Mouse (Mus musculus): ENCODE measurements at regions not wholly inside any gene's neighbourhood (a gene's known extent, or its start where the extent isn't known, plus 50 kb on each side); places are given as distances from the start of the nearest gene placed in this dataset.

DNA sequence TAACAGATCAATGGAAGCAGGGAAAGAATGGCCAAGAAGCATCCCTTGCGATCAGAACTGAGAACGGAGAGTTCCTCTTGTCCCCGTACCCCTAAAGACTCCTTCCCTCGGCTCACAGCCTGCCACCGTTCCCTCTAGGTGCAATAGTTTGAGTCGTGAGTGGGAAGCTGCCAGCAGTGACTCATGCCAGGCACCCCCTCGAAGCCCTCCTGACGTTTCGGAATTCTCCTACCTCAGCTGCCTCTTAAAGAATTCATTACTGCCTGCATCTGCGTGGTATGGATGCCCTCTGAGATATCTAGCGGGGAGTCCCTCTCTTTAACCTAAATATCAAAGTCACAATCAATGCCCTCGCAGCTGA is 92.2 kb upstream of the Spon1 start:
- Histone ChIP-seq H3K27me3 (no peaks in the 10 kb centered on the region), H3K4me1 (peaks cover 11% of the 10 kb centered on the region), H3K4me2 (no peak overlapping the region), H3K9ac (no peak overlapping the region), H3K4me3 (replicated peaks) (no peak overlapping the region), H3K9me3 (no peaks in the 10 kb centered on the region), H3K27ac (no peak overlapping the region), H3K36me3 (replicated peaks) (no peaks in the 10 kb centered on the region)
- no peak for ATAC-seq (ENCODE audit: low FRiP score)
- 71% methylated on average over 12 of the region's 12 CpGs for WGBS

DNA sequence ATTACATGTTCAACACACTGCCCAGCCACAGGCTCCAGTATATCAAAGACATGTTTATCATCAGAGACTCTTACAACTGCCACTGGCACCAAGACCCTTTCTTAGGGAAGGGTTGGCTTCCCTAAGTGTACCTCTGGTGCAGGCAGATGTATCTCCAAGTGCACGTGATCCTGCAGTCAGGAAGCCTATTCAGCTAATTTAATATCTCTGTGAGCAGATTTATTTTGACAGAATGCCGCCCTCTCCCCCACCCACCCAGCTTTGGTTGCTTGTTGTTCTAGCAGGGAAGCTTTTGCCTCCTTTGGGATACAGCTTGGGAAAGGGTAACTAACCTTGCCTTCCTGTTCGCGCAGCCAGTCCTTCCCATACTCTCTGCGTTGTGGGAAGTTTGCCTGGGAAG is 83.5 kb upstream of the Spon1 start:
- Histone ChIP-seq H3K4me1 (no peaks in the 10 kb centered on the region), H3K4me3 (replicated peaks) (no peak overlapping the region), H3K9ac (no peak overlapping the region), H3K36me3 (replicated peaks) (no peaks in the 10 kb centered on the region), H3K27ac (no peak overlapping the region), H3K9me3 (no peaks in the 10 kb centered on the region), H3K27me3 (no peaks in the 10 kb centered on the region), H3K4me2 (no peak overlapping the region)
- WGBS = 88% methylated on average over 5 of the region's 5 CpGs
- ATAC-seq (ENCODE audit: low FRiP score) = no peak

DNA sequence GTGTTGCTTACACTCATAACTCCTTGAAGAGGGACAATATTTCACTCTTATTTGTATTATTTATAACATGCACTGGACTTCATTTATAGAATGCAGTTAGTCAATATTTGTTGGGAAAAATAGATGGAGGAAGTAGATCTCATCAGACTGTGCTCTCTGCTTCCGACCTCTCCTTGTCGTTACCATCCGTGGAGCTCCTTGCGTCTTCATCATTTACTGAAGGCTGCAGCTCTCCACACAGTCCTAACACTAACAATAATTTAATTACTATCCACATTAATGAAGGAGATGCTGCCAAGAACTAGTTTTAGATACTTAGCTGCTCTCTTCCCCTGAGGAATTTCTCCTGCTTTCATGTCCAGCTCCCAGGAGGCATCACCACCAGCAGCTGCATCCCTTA is 80.4 kb upstream of the Spon1 start:
- ATAC-seq (ENCODE audit: low FRiP score) = no peak
- no peak overlapping the region for H3K4me2 ChIP-seq
- H3K9me3 ChIP-seq = no peaks in the 10 kb centered on the region
- H3K27ac ChIP-seq = no peak overlapping the region
- H3K27me3 ChIP-seq = no peaks in the 10 kb centered on the region
- H3K4me3 ChIP-seq (replicated peaks) = no peak overlapping the region
- peaks cover 5% of the 10 kb centered on the region; the same call in 1 of the 2 replicates for H3K4me1 ChIP-seq
- no peaks in the 10 kb centered on the region for H3K36me3 ChIP-seq (replicated peaks)
- no peak overlapping the region for H3K9ac ChIP-seq
- 97% methylated on average over 4 of the region's 4 CpGs for WGBS

GRCm38 (mm10) chr7:113686527-113686926 is 79.3 kb upstream of the Spon1 start:
- Histone ChIP-seq H3K9me3 (no peaks in the 10 kb centered on the region), H3K9ac (no peak overlapping the region), H3K27ac (no peak overlapping the region), H3K27me3 (no peaks in the 10 kb centered on the region), H3K36me3 (replicated peaks) (no peaks in the 10 kb centered on the region), H3K4me3 (replicated peaks) (no peak overlapping the region), H3K4me1 (peaks cover 6% of the 10 kb centered on the region; the same call in 1 of the 2 replicates), H3K4me2 (no peak overlapping the region)
- 87% methylated on average over 3 of the region's 3 CpGs for WGBS
- ATAC-seq (ENCODE audit: low FRiP score) = no peak

GRCm38 (mm10) chr7:113687566-113687965 is 78.2 kb upstream of the Spon1 start:
- Histone ChIP-seq H3K9me3 (no peaks in the 10 kb centered on the region), H3K4me3 (replicated peaks) (no peak overlapping the region), H3K27me3 (no peaks in the 10 kb centered on the region), H3K36me3 (replicated peaks) (no peaks in the 10 kb centered on the region), H3K4me2 (no peak overlapping the region), H3K4me1 (peaks cover 11% of the 10 kb centered on the region; the same call in 1 of the 2 replicates), H3K27ac (no peak overlapping the region), H3K9ac (no peak overlapping the region)
- ATAC-seq (ENCODE audit: low FRiP score) = no peak
- WGBS = 85% methylated on average over 6 of the region's 6 CpGs

DNA sequence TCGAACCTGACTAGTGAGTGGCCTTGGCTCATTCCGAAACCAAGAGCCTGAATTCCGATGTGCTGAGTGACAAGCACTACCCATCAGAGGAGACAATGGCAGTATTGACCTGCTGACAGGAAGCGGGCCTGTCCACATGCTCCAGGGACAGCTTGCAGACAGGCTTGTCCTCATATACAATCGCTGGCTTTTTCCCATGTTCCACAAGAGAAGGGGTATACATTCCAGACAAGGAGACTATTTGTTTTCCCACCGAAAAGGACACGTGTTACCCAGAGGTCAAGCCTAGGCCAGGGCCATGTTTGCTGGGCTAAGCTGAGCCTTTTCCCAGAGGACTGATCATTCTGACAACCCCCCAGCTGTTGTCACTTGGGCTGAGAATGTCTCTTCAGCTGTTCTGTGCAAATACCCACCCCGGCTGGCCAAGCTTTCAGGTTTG is 77.5 kb upstream of the Spon1 start:
- Histone ChIP-seq H3K4me1 (peaks cover 11% of the 10 kb centered on the region; the same call in 1 of the 2 replicates), H3K9ac (no peak overlapping the region)

GRCm38 (mm10) chr7:113688717-113689116 is 77.1 kb upstream of the Spon1 start:
- no peaks in the 10 kb centered on the region for H3K36me3 ChIP-seq (replicated peaks)
- H3K27me3 ChIP-seq = no peaks in the 10 kb centered on the region
- no peak overlapping the region for H3K9ac ChIP-seq
- H3K9me3 ChIP-seq = no peaks in the 10 kb centered on the region
- H3K4me3 ChIP-seq (replicated peaks) = no peak overlapping the region
- H3K4me1 ChIP-seq = peaks cover 15% of the 10 kb centered on the region; the same call in 1 of the 2 replicates
- no peak overlapping the region for H3K4me2 ChIP-seq
- no peak for ATAC-seq (ENCODE audit: low FRiP score)
- 97% methylated on average over 1 of the region's 1 CpGs for WGBS
- H3K27ac ChIP-seq = no peak overlapping the region

More for the DNA sequence above, 77.5 kb upstream of the Spon1 start:
- H3K27ac ChIP-seq = no peak overlapping the region
- H3K36me3 ChIP-seq (replicated peaks) = no peaks in the 10 kb centered on the region
- WGBS = 70% methylated on average over 8 of the region's 8 CpGs
- ATAC-seq (ENCODE audit: low FRiP score) = no peak; the same call in 1 of the 2 replicates
- no peak overlapping the region for H3K4me2 ChIP-seq
- H3K27me3 ChIP-seq = no peaks in the 10 kb centered on the region
- H3K4me3 ChIP-seq (replicated peaks) = no peak overlapping the region
- H3K9me3 ChIP-seq = no peaks in the 10 kb centered on the region

GRCm38 (mm10) chr7:113689131-113689530 is 76.7 kb upstream of the Spon1 start:
- 79% methylated on average over 2 of the region's 2 CpGs for WGBS
- Histone ChIP-seq H3K9ac (no peak overlapping the region), H3K27me3 (no peaks in the 10 kb centered on the region), H3K4me2 (no peak overlapping the region), H3K27ac (no peak overlapping the region), H3K4me1 (peaks cover 18% of the 10 kb centered on the region), H3K9me3 (no peaks in the 10 kb centered on the region), H3K4me3 (replicated peaks) (no peak overlapping the region), H3K36me3 (replicated peaks) (no peaks in the 10 kb centered on the region)
- no peak for ATAC-seq (ENCODE audit: low FRiP score)

DNA sequence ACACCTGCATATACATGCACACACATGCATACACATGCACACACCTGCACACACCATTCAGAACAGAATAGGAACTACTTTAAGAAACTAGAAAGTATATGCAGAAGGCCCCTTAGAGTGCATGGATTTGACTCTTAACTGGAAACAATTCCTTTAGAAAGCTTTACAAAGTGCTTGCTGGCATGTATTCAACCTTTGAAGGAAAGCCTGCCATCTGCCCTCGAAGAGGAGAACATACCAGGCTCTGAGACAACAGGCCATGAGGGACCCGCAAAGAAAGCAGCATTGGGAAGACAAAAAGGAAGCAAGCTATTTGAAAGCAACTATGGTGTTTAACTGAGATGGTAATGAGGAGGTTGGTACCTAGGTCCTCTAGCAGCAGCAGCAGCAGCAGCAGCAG is 74.0 kb upstream of the Spon1 start:
- Histone ChIP-seq H3K4me3 (replicated peaks) (no peak overlapping the region), H3K4me1 (peaks cover 22% of the 10 kb centered on the region), H3K9ac (no peak overlapping the region), H3K9me3 (no peaks in the 10 kb centered on the region), H3K36me3 (replicated peaks) (no peaks in the 10 kb centered on the region), H3K4me2 (no peak overlapping the region), H3K27me3 (peaks cover 6% of the 10 kb centered on the region; the same call in 1 of the 2 replicates), H3K27ac (no peak overlapping the region)
- WGBS = 47% methylated on average over 2 of the region's 2 CpGs
- ATAC-seq (ENCODE audit: low FRiP score) = no peak

DNA sequence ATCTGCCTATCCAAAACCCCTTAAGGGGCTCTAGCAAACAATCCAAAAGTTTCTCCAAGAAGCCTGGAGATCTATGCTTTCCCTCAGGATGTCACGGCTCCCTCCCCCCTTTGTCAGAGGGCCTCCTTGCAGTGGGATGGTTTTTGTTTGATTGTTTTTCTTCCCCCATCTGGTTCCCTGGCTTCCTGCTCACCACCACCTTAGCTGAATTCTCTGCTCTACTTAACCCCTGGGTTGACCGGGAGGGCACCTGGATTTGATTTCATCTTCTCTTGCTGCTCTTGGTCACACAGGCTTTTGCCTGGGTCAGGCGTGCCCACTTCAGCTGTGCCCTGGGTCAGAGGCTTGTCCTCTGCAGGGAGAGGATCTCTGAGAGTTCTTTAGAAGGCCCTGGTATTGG is 72.3 kb upstream of the Spon1 start:
- no peak overlapping the region for H3K4me3 ChIP-seq (replicated peaks)
- H3K36me3 ChIP-seq (replicated peaks) = no peaks in the 10 kb centered on the region
- WGBS = 75% methylated on average over 3 of the region's 3 CpGs
- H3K27ac ChIP-seq = no peak overlapping the region
- H3K9ac ChIP-seq = no peak overlapping the region
- no peak for ATAC-seq (ENCODE audit: low FRiP score)
- H3K4me1 ChIP-seq = peaks cover 18% of the 10 kb centered on the region
- no peaks in the 10 kb centered on the region for H3K9me3 ChIP-seq
- no peak overlapping the region for H3K4me2 ChIP-seq
- H3K27me3 ChIP-seq = peaks cover 6% of the 10 kb centered on the region; the same call in 1 of the 2 replicates

- no peak for ATAC-seq (ENCODE audit: low FRiP score)
These were observed 71.3 kb upstream of the Spon1 start for GRCm38 (mm10) chr7:113694466-113694865.

GRCm38 (mm10) chr7:113705929-113706328 is 59.9 kb upstream of the Spon1 start:
- no peaks in the 10 kb centered on the region for H3K9me3 ChIP-seq
- no peaks in the 10 kb centered on the region for H3K27me3 ChIP-seq
- no peaks in the 10 kb centered on the region for H3K36me3 ChIP-seq (replicated peaks)
- no peak overlapping the region for H3K4me3 ChIP-seq (replicated peaks)
- H3K9ac ChIP-seq = no peak overlapping the region
- peaks cover 4% of the 10 kb centered on the region; the same call in 1 of the 2 replicates for H3K4me1 ChIP-seq
- no peak overlapping the region for H3K27ac ChIP-seq
- H3K4me2 ChIP-seq = no peak overlapping the region
- no peak for ATAC-seq (ENCODE audit: low FRiP score)

More at GRCm38 (mm10) chr7:113694466-113694865, 71.3 kb upstream of the Spon1 start:
- Histone ChIP-seq H3K4me2 (no peak overlapping the region), H3K9ac (no peak overlapping the region), H3K36me3 (replicated peaks) (no peaks in the 10 kb centered on the region), H3K4me3 (replicated peaks) (no peak overlapping the region), H3K27ac (no peak overlapping the region), H3K4me1 (peaks cover 17% of the 10 kb centered on the region), H3K9me3 (no peaks in the 10 kb centered on the region), H3K27me3 (peaks cover 6% of the 10 kb centered on the region; the same call in 1 of the 2 replicates)
- 61% methylated on average over 5 of the region's 5 CpGs for WGBS

DNA sequence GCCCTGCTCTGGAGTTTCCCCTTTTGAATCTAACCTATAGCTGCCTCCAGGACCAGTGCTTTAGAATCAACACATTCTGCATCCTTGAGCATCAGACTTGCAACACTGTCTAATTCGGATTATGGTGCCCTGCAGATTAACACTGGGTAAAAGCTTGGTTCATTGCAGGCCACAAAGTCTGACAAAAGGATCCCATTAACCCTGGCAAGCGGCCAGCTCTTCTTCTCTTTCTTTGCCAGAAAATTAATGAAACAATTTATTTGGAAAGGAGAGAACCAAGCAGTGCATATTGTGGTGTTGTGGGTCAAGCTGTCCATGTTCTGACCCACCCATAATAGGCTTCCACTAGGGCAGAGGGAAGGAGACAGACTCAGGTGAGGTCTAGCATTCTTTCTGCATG is 58.2 kb upstream of the Spon1 start:
- no peaks in the 10 kb centered on the region for H3K36me3 ChIP-seq (replicated peaks)
- ATAC-seq (ENCODE audit: low FRiP score) = no peak
- peaks cover 6% of the 10 kb centered on the region; the same call in 1 of the 2 replicates for H3K4me1 ChIP-seq
- no peaks in the 10 kb centered on the region for H3K9me3 ChIP-seq
- no peak overlapping the region for H3K27ac ChIP-seq
- no peak overlapping the region for H3K9ac ChIP-seq
- H3K4me3 ChIP-seq (replicated peaks) = no peak overlapping the region
- WGBS = 73% methylated on average over 2 of the region's 2 CpGs
- H3K27me3 ChIP-seq = no peaks in the 10 kb centered on the region
- H3K4me2 ChIP-seq = no peak overlapping the region
